Mouse (Mus musculus): Measurements from ENCODE around the gene Ercc4. TPM values are rescaled to one million over a fixed set of nuclear protein-coding genes. Genes with fewer than 3 reads are reported as not detected.
"Not testable (repeated sequence)": the region's sequence is repeated elsewhere in the genome, so short reads cannot be mapped to it uniquely, and the experiment has no call there.

Ercc4 gene
- polyA plus RNA-seq, 1 experiment from 2014 or later: 16.2 TPM

DNA sequence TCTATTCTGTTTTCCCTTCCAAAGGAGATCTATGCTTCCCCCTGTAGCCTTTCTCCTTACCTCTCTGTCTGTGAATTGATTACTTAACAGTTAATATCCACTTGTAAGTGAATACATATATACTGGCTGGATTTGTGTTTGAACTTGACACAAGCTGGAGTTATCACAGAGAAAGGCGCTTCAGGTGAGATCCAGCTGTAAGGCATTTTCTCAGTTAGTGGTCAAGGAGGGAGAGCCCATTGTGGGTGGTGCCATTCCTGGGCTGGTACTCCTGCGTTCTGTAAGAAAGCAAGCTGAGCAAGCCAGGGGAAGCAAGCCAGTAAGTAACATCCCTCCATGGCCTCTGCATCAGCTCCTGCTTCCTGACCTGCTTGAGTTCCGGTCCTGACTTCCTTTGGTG, 6.0 kb downstream of the Ercc4 start:
- H3K9me3 ChIP-seq (ENCODE audit: control insufficient read depth, low read depth, low read length); H3K27ac ChIP-seq (ENCODE audit: low read length); H3K4me3 ChIP-seq (ENCODE audit: low read depth, low read length); H3K4me2 ChIP-seq (replicated peaks; ENCODE audit: low read depth, low read length); H3K4me1 ChIP-seq (ENCODE audit: control insufficient read depth, insufficient read depth, low read length); H3K27me3 ChIP-seq (ENCODE audit: control insufficient read depth, insufficient read depth, low read length); H3K9ac ChIP-seq (replicated peaks; ENCODE audit: low read depth, low read length); ATAC-seq (ENCODE audit: insufficient number of reproducible peaks, insufficient read depth, low FRiP score, low read depth): not testable (repeated sequence)
- 92% methylated on average over 3 of the region's 3 CpGs for WGBS
- peaks cover 15% of the 10 kb centered on the region for H3K36me3 ChIP-seq (ENCODE audit: control insufficient read depth, insufficient read depth, low read length)

DNA sequence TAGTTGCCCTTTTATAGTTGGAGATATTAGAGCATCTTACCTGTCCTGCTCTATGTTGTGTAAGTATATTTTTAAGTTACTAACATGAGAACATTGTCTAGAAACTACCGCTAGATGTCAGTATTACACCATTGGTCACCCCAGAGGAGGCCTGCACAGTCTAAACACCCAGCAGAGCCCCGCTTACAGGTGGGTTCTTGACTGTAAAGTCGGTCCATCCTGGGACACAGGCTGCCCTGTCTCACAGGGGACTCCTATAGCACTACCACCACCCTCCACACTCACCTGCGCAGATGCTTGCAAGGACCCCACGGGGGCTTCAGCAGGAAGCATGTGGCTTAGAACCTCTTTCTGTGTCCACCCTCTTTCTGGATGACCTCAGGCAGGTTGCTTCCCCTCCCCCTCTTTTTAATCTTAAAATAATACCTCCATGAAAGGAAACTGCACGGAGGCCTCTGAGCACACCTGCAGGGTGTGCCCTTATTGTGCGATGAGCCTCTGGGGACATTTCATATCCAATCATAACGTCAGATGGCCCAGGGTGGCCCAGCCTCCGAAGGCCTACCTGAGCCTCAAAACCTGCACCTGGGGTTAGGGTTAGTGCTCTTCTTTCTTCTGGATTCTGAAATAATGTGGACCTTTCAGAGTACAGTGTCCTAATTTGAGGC, 7.9 kb downstream of the Ercc4 start:
- Histone ChIP-seq H3K36me3 (ENCODE audit: control insufficient read depth, insufficient read depth, low read length) (peaks cover 17% of the 10 kb centered on the region; the same call in 1 of the 2 replicates), H3K9me3 (ENCODE audit: control insufficient read depth, low read depth, low read length) (no peaks in the 10 kb centered on the region), H3K4me3 (ENCODE audit: low read depth, low read length) (no peak overlapping the region), H3K4me1 (ENCODE audit: control insufficient read depth, insufficient read depth, low read length) (no peaks in the 10 kb centered on the region), H3K27ac (ENCODE audit: low read length) (no peak overlapping the region), H3K4me2 (replicated peaks; ENCODE audit: low read depth, low read length) (no peak overlapping the region), H3K27me3 (ENCODE audit: control insufficient read depth, insufficient read depth, low read length) (no peaks in the 10 kb centered on the region), H3K9ac (replicated peaks; ENCODE audit: low read depth, low read length) (no peak overlapping the region)
- 58% methylated on average over 9 of the region's 9 CpGs for WGBS
- peak; percentile 82 for ATAC-seq (ENCODE audit: insufficient number of reproducible peaks, insufficient read depth, low FRiP score, low read depth)

- no peak overlapping the region for H3K4me3 ChIP-seq (ENCODE audit: low read depth, low read length)
- ATAC-seq (ENCODE audit: insufficient number of reproducible peaks, insufficient read depth, low FRiP score, low read depth): no peak
- no peaks in the 10 kb centered on the region for H3K4me1 ChIP-seq (ENCODE audit: control insufficient read depth, insufficient read depth, low read length)
- peaks cover 14% of the 10 kb centered on the region; the same call in 1 of the 2 replicates for H3K36me3 ChIP-seq (ENCODE audit: control insufficient read depth, insufficient read depth, low read length)
- H3K27ac ChIP-seq (ENCODE audit: low read length): no peak overlapping the region
- H3K4me2 ChIP-seq (replicated peaks; ENCODE audit: low read depth, low read length): no peak overlapping the region
- H3K9me3 ChIP-seq (ENCODE audit: control insufficient read depth, low read depth, low read length): no peaks in the 10 kb centered on the region
- WGBS: 94% methylated on average over 7 of the region's 7 CpGs
- no peaks in the 10 kb centered on the region for H3K27me3 ChIP-seq (ENCODE audit: control insufficient read depth, insufficient read depth, low read length)
- H3K9ac ChIP-seq (replicated peaks; ENCODE audit: low read depth, low read length): no peak overlapping the region
Observed at GRCm38 (mm10) chr16:13117967-13118430, 8.5 kb downstream of the Ercc4 start.

- Histone ChIP-seq H3K9me3 (ENCODE audit: control insufficient read depth, low read depth, low read length) (no peaks in the 10 kb centered on the region), H3K27me3 (ENCODE audit: control insufficient read depth, insufficient read depth, low read length) (no peaks in the 10 kb centered on the region), H3K4me3 (ENCODE audit: low read depth, low read length) (no peak overlapping the region), H3K9ac (replicated peaks; ENCODE audit: low read depth, low read length) (no peak overlapping the region), H3K36me3 (ENCODE audit: control insufficient read depth, insufficient read depth, low read length) (peaks cover 13% of the 10 kb centered on the region; the same call in 1 of the 2 replicates), H3K4me1 (ENCODE audit: control insufficient read depth, insufficient read depth, low read length) (no peaks in the 10 kb centered on the region), H3K4me2 (replicated peaks; ENCODE audit: low read depth, low read length) (no peak overlapping the region), H3K27ac (ENCODE audit: low read length) (no peak overlapping the region)
- 87% methylated on average over 2 of the region's 2 CpGs for WGBS
- no peak for ATAC-seq (ENCODE audit: insufficient number of reproducible peaks, insufficient read depth, low FRiP score, low read depth)
Observed at GRCm38 (mm10) chr16:13118754-13119294, 9.3 kb downstream of the Ercc4 start.

DNA sequence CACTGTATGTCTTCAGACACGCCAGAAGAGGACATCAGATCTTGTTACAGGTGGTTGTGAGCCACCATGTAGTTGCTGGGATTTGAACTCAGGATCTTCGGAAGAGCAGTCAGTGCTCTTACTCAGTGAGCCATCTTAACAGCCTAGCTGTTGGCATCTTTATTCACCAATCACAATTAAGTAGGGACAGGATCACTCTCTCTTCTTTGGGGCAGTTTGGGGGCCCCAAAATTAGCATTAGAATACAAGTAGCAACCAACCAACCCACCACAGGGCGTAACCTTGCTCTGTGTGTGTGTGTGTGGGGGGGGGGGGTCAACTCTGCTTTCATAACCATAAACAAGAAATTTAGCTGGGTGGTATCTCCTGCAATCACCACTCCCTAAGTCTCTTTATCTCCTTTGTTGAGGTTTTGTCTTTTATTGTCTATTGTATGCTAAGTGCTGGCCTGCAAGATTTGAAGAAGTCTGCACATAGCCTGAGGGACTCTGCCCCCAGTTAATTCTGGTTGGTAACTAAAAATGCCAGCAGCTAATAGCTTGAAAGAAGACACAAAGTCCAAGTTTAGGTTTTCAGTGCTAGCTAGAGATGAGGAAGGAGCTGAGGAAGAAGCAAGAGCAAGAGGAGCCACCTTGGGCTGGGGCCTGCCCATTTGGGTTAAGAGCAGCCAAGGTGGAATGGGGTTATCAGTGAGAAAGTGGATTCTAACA, 10.3 kb downstream of the Ercc4 start:
- Histone ChIP-seq H3K4me2 (replicated peaks; ENCODE audit: low read depth, low read length) (no peak overlapping the region), H3K4me1 (ENCODE audit: control insufficient read depth, insufficient read depth, low read length) (no peaks in the 10 kb centered on the region), H3K27ac (ENCODE audit: low read length) (no peak overlapping the region), H3K9me3 (ENCODE audit: control insufficient read depth, low read depth, low read length) (no peaks in the 10 kb centered on the region), H3K4me3 (ENCODE audit: low read depth, low read length) (no peak overlapping the region), H3K9ac (replicated peaks; ENCODE audit: low read depth, low read length) (no peak overlapping the region), H3K36me3 (ENCODE audit: control insufficient read depth, insufficient read depth, low read length) (peaks cover 15% of the 10 kb centered on the region; the same call in 1 of the 2 replicates), H3K27me3 (ENCODE audit: control insufficient read depth, insufficient read depth, low read length) (no peaks in the 10 kb centered on the region)
- ATAC-seq (ENCODE audit: insufficient number of reproducible peaks, insufficient read depth, low FRiP score, low read depth): no peak
- WGBS: 89% methylated on average over 3 of the region's 3 CpGs

DNA sequence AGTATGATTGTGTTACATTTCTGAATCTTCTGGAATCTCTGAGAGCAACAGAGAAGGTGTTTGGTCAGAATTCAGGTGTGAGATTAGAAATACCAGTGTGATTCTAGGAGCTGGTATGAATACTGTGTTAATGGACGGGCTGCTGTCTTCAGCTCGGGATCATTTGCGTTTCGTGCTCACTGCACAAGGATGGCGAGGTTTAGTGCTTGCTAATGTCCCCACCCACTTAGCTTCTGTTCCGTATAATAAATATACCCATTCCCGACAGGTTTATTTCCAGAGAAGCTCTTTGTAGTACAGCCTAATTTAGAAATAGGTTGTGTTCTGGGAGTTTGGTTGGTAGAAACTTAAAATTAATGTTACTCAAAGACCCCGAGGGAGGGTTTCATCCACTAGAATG, 15.9 kb downstream of the Ercc4 start:
- H3K4me3 ChIP-seq (ENCODE audit: low read depth, low read length): no peak overlapping the region
- no peak for ATAC-seq (ENCODE audit: insufficient number of reproducible peaks, insufficient read depth, low FRiP score, low read depth)
- H3K4me1 ChIP-seq (ENCODE audit: control insufficient read depth, insufficient read depth, low read length): no peaks in the 10 kb centered on the region
- H3K36me3 ChIP-seq (ENCODE audit: control insufficient read depth, insufficient read depth, low read length): peaks cover 40% of the 10 kb centered on the region
- no peaks in the 10 kb centered on the region for H3K9me3 ChIP-seq (ENCODE audit: control insufficient read depth, low read depth, low read length)
- H3K27me3 ChIP-seq (ENCODE audit: control insufficient read depth, insufficient read depth, low read length): no peaks in the 10 kb centered on the region
- no peak overlapping the region for H3K27ac ChIP-seq (ENCODE audit: low read length)
- no peak overlapping the region for H3K9ac ChIP-seq (replicated peaks; ENCODE audit: low read depth, low read length)
- 82% methylated on average over 8 of the region's 8 CpGs for WGBS
- no peak overlapping the region for H3K4me2 ChIP-seq (replicated peaks; ENCODE audit: low read depth, low read length)

- 93% methylated on average over 10 of the region's 10 CpGs for WGBS
- Histone ChIP-seq H3K4me3 (ENCODE audit: low read depth, low read length) (no peak overlapping the region), H3K9ac (replicated peaks; ENCODE audit: low read depth, low read length) (no peak overlapping the region), H3K9me3 (ENCODE audit: control insufficient read depth, low read depth, low read length) (no peaks in the 10 kb centered on the region), H3K27me3 (ENCODE audit: control insufficient read depth, insufficient read depth, low read length) (no peaks in the 10 kb centered on the region), H3K4me1 (ENCODE audit: control insufficient read depth, insufficient read depth, low read length) (no peaks in the 10 kb centered on the region), H3K27ac (ENCODE audit: low read length) (no peak overlapping the region), H3K36me3 (ENCODE audit: control insufficient read depth, insufficient read depth, low read length) (peaks cover 45% of the 10 kb centered on the region), H3K4me2 (replicated peaks; ENCODE audit: low read depth, low read length) (no peak overlapping the region)
- ATAC-seq (ENCODE audit: insufficient number of reproducible peaks, insufficient read depth, low FRiP score, low read depth): no peak
Observed at GRCm38 (mm10) chr16:13127566-13127965, 18.1 kb downstream of the Ercc4 start.

DNA sequence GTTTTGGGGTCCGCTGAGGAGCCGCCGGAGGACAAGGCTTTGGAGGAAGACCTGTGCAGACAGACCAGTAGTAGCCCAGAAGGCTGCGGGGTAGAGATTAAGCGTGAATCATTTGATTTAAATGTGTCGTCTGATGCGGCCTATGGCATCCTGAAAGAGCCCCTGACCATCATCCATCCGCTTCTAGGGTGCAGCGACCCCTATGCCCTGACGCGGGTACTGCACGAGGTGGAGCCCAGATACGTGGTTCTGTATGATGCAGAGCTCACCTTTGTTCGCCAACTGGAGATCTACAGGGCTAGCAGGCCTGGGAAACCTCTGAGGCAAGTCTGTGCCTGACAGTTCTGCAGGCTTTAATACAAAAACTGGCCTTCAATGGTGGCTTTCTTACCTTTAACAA, 20.9 kb downstream of the Ercc4 start:
- Histone ChIP-seq H3K9me3 (ENCODE audit: control insufficient read depth, low read depth, low read length) (no peaks in the 10 kb centered on the region), H3K9ac (replicated peaks; ENCODE audit: low read depth, low read length) (no peak overlapping the region), H3K4me1 (ENCODE audit: control insufficient read depth, insufficient read depth, low read length) (no peaks in the 10 kb centered on the region), H3K4me3 (ENCODE audit: low read depth, low read length) (no peak overlapping the region), H3K36me3 (ENCODE audit: control insufficient read depth, insufficient read depth, low read length) (peaks cover 35% of the 10 kb centered on the region), H3K4me2 (replicated peaks; ENCODE audit: low read depth, low read length) (no peak overlapping the region), H3K27me3 (ENCODE audit: control insufficient read depth, insufficient read depth, low read length) (no peaks in the 10 kb centered on the region), H3K27ac (ENCODE audit: low read length) (no peak overlapping the region)
- WGBS: 54% methylated on average over 14 of the region's 14 CpGs
- no peak for ATAC-seq (ENCODE audit: insufficient number of reproducible peaks, insufficient read depth, low FRiP score, low read depth)

All from stomach, embryonic 14.5 days (tissue).